Mouse (Mus musculus) lung, adult 18-20 months (tissue): ENCODE data around the gene Gm20388.
A peak's percentile ranks its signal among the peaks of the same experiment; 100 is the strongest.

Experiments
- DNase-seq, 2 experiments: peaks; one replicate each; pipeline ENCODE4 v3.0.0; 2022; ENCODE audit warnings: mixed read lengths in 2 of 2

The Gm20388 gene

DNA sequence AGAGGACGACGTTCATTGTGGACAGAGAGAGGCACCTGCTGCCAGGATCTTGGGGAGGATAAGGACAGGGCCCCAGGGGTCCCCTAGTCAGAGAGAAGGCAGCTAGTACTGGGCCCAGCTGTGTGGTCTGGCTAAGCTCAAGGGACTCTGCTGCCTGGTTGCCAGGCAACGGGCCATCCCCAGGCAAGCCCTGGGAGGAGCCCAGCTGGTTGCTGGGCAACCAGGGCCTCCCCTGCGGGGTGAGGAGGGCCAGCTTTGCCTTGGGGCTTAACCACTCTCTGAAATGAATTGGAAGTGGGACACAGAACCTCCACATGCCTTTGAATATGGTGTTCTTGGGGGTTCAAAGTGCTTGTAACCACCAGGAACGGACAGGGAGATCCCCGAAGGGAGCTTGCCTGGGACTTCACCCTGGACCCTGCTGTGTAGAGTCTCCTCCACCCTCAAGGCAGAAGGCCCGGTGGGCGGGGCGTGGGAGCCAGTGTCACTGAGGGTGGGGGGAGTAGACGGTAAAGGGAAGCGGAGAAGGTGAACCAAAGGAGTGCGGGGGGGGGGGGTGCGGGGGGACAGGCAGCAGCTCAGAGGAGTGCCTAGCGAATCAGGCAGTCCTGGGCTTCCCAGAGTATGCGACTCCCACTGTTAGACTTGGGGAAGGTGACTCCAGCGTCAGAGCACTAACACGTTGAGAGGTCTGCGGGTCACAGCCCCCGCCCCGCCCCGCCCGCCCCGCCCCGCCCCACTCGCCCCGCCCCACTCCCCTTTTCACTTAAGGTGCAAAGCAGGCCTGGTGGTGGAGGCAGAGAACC is 266.9 kb downstream of the Gm20388 start, which contains the start of gene Fam92b:
Gene Fam92b, minus strand, starts transcription at position 149 of the 806 bp plus-strand sequence.
- peak; percentile 38 to 64 for DNase-seq

DNA sequence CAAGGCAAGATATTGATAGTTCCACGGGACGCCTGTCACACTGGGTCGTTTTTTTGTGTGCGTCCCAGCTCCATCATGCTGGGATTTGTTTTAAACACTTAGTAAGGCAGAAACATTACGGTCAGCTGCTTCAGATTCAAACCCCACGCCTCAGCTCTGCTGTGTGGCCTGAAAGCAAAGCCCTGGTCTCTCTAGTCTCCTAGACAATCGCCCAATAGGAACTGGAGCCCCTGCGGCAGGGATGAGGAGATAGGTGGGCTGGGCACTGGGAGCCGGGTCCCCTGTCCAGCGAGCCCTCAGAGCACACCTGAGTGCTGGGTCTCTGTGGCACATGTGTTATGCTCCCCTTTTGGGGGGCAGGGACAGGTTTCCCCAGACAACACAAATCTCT is 267.5 kb downstream of the Gm20388 start:
- DNase-seq, result no peak

DNA sequence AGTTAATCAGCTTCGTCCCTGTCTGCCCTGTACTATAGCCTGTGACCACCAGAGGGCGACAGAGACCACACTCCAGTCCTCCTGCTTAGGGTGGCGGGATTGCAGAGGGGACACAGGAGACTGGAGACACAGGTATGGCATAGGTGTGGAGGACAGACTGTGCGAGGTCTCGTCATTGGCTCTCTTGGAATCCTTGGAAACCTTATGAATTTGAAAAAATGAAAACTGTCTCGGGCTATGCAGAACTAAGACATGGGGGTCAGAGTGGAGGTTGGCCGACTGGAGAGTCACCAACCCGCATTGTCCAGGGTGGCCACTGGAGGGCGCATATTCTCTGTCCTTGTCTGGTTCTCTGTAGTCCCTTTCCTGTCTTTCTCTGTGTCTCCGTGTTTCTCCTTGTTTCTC is 268.4 kb downstream of the Gm20388 start:
- peak; percentile 85 to 88 for DNase-seq

DNA sequence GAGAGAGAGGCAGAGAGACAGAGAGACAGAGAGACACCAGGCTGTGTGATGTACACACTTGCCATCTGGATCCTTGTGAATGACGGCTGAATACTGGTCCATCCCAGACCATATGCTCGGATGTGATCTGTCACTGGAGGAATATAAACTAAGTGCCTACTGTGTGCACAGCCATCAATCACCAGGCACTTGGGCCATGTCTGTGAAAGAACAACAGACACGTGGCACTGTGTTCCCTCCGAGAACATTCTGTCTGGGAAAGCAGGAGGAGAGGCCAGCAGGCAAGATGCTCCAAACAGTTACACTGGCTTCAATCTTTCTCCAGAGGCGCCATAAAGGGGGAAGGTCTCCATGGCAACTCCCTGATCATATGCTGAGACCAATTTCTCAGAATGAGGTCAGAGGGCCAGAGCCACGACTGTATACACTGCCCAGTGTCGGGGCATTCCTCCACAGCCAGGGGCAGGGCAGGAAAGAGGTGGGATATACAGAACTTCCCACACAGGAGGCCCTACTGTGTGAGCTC is 269.9 kb downstream of the Gm20388 start:
- DNase-seq, result no peak

DNA sequence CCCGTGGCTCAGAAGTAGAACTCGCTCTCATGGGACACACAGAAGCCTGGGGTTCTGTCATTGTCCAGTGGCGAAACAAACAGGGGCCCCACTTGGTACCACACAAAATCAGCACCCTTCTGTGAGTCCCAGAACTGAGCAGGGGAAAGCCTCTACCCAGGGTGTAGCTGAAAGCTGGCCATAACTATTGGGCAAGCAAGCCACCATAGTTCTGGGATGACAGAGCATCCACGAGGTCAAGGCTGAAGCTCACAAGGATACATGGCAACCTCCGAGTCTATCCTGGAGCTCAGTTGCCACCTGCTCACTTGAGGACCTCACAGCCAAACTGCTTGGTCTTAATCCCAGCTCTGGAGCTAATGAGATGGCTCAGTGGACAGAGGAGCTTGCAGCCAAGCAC is 270.6 kb downstream of the Gm20388 start:
- DNase-seq, result no peak

DNA sequence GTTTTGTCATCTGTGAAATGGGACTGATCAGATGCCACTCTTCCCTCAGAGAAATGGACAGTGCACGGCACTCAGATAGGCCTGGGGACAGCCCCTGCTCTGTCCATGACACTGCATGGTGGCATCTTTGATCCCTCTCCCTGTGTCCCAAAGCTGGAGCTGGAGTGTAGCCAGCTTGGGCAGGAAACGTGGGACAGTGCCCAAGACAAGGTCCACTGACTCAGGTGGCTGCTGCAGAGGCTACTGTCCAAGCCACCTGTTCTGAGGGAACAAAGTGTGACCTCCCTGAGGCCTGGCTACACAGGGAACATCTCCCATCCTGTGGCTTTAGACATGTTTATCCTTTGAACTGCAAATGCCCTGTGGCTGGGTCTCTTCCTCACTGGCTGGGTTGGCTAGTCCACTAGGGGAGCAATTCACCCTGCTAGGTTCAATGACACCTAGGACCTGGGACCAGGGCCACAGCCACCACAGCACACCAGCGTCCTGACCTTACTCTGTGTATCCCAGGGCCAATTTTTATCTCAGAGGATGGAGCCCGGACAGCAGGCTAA is 271.3 kb downstream of the Gm20388 start:
- DNase-seq, result no peak

DNA sequence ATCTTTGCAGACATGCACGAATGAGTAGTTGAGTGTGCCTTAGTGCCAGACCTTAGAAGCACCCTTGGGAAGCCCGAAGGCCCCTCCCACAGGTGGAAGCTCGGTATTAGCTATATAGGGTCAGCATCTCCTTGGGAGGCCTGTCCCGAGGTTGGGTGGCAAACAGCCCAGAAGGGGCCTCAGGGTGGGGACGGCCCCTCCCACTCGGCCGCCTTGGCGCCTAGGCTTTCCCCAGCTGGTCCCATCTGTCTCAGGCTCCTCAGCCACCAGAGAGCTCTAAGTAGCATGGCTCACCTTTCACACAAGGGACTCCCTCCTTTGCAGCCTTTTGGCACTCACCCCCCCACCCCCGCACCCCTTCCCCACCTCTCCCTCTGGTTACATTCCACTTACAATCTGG is 273.7 kb downstream of the Gm20388 start:
- no peak for DNase-seq

DNA sequence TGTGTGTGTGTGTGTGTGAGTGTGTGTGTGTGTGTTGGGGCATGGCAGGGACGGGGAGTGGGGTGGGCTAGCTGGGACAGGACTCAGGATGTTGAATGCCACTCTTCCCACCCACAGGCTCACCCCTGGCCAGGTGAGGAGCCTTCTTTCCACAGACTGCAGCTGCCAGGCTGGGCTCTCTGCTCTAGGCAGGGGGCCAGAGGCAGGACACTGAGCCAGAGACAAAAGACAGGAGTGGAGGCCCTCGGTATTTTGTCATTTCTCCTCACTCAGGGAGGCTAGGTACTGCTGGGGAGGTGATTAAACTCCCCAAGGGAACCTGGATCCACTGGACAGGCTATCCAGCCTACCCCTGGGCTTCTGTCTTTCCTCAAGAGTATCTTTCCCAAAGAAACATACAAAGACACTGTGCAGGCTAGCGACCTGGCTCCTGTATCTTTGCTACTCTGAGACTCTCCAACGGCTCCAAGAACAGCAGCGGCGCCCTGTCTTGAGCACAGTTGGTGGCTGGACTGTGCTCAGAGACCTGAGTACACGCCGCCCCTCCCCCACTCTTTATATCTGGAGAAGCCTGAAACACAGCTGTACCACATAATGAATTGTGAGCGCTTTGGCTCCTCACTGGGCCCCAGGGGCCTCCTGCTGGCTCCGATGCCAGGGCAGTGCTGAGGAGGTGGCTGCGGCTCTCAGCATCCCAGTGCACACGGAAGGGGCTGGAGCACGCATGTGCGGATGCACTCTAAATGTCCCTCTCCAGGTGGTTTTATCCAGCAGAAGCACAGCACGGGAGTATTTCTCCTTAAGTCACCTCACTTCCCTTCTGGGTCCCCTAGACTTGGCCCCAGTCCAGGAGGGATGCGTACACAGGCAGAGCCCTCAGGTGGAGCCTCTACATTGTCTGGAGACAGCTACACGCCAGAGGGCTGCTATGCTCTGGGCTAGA is 274.5 kb downstream of the Gm20388 start:
- DNase-seq, result no peak

DNA sequence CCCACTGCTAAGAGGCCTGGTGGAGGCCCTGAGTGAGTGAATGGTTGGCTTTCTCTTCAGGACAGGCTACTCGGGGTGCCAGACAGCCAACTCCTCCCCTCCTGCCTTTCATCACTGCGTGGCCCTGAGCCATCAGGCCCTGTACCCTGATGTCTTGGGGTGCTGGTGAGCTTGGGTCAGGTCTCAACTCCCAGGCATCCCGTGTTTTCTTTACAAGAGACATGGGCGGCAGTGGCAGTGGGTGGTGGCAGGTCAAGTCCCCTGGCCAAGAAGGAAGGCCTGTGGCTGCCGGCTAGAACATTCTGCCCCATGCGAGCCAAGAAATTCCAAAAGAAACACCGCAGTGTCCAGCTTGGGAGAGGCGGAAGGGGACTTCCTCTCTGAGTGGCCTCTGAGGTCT is 275.8 kb downstream of the Gm20388 start:
- peak; percentile 76 to 79 for DNase-seq

DNA sequence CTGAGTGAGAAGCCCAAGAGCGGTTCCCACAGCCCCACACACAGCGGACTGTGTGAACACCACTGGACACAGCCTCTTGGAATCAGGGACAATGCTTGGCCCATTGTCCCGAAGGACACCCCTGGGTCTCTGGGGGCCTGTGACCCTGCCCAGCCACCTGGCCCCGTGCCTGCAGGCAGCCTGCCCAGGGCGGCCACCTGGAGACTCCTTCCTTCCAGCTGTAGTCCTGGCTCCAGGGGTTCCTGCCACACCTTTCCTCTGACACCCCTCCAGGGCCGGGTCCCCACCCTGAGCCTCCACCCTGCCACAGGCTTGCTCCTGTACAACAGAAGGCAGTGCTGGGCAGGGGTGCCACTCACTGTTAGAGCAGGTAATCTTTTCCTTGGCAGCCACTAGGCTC is 277.9 kb downstream of the Gm20388 start:
- peak; percentile 55 to 64 for DNase-seq

DNA sequence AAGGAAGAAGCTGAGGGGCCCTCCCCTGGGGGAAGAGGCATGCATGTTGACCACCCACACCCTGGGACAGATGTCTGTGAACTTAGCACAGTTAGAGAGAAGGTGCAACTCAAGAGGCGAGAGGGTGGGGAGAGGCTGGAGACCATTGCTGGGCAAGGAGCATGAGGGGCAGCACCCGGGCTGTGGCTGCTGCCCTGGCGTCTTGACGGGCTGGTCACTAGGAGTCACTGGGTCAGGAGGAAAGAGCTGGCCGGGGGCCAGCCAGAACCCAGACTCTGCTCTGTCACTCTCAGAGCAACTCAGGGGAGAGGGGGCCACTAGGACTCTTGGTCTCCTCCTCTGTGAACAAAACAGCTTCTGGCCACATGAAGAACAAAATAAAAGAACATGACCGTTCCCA is 278.8 kb downstream of the Gm20388 start:
- DNase-seq, result peak in 1 of 2 experiments; percentile 29

DNA sequence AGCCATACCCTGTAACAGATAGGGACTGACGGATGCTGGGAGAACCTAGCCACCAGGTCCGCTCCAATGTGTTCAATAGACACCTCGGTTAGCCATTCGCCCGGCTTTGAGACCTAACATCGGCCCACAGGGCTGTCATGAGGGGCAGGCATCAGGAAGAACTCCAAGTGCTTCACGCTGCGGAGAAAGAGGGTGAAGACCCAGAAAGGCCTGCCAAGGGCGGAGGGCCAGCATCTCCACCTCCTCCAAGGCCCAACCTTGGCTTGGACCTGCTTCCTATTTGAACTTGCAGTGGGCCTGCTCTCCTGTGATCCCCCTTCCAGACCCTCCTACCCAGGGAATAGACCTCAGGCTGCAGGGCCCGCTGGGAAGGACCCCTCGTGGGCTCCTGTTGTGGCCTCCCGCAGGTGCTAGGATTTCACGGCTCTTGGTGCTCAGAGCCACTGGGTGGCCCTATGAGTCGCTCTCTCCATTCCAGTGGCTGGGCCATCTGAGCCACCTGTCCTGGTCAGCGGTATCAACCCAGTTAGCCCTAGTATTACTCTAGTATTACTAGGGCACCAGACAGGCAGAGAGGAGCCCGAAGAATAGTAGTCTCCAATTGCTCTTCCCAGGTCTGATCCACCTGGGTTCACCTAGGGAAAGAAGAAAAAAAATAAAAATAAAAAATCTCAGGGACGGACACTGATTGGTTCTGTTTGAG is 279.6 kb downstream of the Gm20388 start:
- DNase-seq, result no peak

DNA sequence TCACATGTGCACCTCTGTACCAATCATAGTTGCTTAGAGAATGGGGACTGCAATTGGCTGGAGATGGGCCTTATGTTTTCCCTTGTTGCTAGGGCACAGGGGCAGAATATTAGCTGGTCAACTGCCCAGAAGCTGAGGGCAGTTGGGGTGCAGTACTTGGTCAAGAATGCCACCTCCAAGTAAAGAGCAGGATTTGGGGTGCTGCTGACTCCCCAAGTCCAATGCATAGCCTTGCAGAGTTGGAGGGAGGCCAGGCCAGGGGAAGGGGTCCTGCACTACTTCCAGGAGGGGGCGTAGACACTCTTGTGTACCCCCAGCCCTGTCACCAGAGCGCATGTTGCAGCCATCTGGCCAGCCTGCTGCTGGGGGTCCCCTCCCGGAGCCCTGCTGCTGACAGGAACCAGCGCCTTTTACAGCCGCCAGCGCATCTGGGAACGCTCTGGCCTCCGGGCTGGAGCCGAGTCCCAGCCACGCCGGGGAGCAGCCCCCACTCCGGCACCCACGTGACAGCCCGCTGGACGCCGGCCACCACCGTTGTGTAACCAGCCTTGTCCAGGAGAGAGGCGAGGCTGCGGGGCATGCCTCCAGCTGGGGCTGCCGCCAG is 280.3 kb downstream of the Gm20388 start:
- peak; percentile 94 to 96 for DNase-seq

DNA sequence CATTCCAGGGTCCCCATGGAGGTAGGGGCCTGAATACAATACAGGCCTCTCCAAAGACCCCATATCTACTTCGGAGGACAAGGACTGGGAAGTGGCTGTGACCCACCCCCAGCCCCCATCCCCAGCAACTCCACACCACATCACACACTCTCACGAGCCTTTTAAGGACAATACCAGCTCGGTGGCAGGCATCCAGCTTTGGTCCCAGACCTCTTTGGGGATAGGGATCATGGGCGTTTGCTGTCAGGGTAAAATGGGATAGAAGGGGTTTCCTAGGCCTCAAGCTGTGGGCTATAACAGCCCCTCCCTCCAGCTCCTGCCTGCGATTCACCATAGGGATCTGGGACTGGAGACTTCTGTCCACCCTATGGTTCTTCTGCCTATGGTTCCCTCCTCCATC is 281.0 kb downstream of the Gm20388 start:
- DNase-seq, result no peak

DNA sequence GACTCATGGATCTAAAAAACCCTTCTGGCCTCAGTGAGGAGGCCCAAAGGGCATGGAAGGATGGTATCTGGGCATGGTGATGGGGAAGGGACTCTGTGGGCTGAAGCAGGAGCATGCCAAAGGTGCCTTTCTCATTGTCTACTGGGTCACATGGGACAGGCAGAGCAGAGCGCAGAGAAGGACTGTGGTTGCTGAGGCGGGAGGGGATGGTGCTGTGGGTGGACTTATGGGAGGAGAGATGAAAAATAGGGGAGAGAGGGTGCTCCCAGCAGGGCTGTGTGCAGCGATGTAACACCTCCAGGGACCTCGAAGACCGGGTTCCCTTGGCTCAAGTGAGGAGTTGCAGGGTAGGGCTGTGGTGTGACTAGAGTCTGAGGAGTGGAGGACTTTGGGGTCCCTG is 281.5 kb downstream of the Gm20388 start:
- no peak for DNase-seq

DNA sequence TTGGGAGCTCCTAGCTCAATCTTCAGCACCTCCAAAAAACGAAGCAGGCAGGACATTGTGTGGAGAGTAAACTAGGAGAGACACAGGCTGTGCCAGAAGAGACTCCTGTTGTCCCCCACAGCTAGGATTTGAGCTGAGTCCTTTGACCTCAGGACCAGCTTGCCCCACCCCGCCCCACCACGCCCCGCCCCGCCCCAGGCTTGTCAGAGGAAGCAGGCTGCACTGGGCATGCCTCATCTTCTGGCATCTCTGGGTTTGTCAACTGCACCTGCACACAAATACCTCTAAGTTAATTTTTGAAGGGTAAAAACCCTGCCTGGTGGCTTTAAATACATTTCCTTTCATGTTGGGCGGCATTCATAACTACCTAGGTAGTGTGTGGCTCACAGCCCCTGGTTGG is 290.7 kb downstream of the Gm20388 start:
- DNase-seq, result no peak

DNA sequence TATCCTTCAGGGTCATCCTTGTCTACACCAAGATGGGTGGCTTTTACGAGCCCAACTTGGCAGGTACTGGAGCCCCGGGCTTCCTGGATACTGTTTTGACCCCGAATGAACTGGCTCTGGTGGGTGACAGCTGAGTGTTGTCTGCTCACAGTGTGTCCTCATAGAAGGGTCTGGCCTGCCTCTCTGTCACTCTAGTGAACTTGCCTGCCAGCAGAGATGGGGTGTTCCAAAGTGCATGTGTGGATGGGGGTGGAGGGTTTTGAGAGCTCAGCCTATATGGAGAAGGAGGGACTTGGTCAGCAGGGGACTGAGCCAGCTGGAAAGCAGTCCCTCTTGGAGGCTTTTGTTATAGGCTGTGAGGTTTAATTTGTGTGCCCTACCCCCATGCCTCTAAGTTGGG is 291.9 kb downstream of the Gm20388 start:
- no peak for DNase-seq

DNA sequence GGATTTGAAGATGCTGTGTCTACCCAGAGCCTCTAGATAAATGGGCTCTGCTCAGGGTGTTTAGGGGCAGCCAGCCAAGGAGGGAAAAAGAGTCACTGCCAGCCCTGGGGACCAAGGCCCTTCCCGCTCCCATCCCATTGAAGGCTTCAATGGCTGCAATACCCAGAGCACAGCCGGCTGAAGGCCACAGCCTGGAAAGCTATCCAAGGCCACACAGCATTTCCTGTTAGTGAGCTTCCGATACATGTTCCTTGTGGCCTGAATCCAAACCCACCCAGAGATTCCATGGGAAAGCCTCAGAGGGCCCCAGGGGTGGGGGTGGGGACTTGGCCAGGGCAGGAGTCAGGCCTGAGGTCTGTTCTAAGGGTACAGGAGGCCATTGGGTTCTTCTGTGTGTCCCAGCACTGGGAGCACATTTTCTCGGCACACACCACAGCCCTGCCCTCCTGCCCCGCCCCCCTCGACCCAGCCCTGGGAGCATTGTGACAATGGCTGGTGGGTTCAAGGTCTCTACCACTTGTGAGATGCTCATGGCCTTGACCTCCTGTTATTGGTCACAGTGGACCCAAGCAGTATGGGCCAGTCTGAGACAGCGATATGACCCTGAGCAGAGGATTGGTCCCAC is 294.2 kb downstream of the Gm20388 start:
- DNase-seq, result peak; percentile 65 to 75

DNA sequence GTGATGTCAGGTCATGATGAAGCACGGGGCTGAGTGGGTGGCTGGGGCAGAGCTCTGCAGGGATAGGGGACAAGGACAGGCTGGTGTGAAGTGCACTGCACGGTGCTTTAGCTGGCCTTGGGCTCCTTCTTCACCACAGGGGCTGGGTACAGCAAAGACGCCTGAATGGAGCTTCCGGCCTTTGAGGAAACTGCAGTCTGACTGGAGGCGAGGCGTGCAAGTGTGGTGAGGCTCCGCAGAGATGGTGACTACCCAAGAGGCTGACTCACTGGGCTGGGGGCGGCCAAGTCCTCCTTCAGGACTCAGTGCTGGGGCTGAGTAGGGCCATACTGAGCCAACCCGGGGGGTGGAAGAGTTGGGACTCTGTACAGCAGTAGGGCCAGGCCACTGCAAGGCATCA is 295.3 kb downstream of the Gm20388 start:
- no peak for DNase-seq

DNA sequence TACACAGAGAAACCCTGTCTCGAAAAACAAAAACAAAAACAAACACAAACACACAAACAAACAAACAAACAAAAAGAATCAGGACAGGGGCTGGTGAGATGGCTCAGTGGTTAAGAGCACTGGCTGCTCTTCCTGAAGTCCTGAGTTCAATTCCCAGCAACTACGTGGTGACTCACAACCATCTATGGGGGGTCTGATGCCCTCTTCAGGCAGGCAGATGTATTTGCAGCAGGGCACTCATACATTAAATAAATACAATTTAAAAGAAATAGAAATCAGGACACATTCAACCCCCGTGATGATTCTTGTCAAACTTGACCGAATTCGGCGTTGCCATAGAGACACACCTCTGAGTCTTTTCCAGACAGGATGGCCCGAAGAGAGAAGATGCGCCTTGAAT is 296.7 kb downstream of the Gm20388 start:
- no peak for DNase-seq

DNA sequence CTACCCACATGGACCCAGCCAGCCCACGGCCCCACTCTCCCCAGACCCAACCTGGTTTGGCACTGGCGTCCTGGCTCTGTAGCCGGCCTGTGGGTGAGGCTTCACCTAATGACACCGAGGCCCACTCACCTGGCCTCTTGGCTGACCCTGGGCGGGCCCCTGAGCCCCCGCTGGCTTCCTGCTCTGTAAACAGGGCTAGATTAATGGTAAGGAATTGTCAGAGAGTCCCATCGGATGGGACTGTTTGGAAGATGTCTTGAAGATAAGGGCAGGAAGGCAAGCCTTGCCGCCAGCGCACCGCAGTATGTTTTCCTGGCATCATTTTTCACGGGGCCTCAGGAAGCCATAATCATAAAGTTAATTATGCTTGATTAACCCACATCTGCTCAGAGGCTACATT is 297.5 kb downstream of the Gm20388 start:
- peak in 1 of 2 experiments; percentile 44 for DNase-seq

DNA sequence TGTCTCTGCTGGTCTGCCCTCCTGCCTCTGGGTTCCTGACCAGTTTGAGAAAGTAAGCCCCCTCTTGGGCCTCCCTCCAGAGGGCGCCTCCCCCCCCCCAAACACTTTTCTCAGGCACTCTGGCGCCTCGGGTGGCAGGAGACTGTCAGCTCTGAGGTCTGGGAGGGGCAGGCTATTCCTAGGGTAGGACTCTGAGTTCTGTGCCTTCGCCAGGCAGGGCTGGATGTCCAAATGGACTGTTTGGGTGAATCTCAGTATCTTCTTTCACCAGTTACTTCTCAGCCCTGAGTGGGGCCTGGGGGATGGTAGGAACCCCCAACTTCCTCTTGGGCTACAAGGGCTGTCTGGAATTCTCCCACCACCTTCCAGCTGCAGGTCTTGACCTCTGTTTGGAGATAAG is 300.7 kb downstream of the Gm20388 start:
- DNase-seq, result no peak
